Mouse (Mus musculus) yolk sac, embryonic 10.5 days (tissue): ENCODE data around the gene Rbl1.
"Not testable (repeated sequence)": the region's sequence is repeated elsewhere in the genome, so short reads cannot be mapped to it uniquely, and the experiment has no call there.

ENCODE experiments used
- DNase-seq: peaks from one replicate; pipeline ENCODE4 v3.0.0-alpha.2; 2017; ENCODE audit warnings: low spot score

Rbl1 gene

DNA sequence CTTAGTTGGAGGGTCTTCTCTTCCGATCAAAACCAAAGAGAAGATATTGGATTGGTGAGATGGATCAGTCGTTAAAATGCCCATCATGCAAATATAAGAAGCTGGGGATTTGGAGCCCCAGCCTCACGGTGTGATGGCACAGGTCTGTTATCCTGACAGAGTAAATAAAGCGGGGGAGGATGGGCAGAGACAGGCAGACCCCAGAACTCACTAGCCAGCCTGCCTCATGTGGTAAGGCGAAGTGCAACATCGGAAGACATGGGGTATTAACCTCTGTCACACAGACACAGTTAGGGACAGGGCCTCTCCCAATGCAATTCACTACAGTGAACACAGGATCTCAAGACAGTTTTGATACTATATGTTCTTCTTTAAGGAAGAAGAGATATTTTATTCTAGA is 33.7 kb downstream of the Rbl1 start:
- no peak for DNase-seq

DNA sequence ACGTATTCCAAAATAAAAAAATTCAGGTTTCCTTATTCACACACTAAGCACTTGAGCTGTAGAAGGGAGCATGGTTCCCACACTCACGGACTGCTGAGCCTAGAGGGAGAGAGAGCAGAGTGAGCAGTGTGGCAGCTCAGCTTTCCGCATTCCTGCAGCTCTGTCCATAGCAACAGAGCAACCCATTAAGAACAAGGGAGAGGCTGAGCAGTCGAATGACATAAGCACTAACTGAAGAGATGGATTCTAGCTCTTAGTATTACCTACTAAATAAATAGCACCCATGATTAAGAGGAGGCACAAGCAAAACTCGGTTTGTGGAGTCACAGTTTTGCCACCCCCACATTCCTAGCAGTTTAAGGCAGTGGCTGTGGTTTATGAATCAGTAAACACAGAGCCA is 34.2 kb downstream of the Rbl1 start:
- peak; percentile 28 for DNase-seq

DNA sequence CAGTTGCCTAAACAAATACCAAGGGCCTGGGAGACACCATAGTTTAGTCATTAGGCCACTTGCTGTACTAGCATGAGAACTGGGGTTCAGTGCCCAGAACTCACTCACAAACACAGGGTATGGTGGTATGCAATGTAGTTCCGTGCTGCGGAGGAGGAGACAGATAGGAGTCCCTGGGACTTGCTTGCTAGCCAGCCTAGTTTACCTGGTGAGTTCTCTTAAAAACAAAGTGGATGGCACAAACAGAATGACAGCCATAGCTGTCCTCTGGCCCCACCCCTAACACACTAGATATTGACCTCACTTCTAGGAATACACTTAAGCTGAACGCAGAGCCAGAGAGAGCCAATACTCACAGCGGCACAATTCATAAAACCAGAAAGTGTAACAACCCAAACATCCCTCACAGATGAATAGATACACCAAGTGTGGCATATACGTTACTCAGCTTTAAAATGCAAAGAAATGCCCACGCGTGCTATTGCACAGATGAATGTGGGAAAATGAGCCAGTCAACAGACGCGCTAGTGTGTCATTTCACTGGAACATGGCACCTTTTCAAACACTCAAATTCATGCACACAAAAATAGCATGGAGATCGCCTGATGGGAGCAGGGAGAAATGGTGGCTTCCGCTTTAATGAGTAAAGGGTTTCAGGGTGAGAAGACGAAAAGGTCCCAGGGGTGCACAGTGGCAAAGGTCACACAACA is 37.8 kb downstream of the Rbl1 start:
- no peak for DNase-seq

DNA sequence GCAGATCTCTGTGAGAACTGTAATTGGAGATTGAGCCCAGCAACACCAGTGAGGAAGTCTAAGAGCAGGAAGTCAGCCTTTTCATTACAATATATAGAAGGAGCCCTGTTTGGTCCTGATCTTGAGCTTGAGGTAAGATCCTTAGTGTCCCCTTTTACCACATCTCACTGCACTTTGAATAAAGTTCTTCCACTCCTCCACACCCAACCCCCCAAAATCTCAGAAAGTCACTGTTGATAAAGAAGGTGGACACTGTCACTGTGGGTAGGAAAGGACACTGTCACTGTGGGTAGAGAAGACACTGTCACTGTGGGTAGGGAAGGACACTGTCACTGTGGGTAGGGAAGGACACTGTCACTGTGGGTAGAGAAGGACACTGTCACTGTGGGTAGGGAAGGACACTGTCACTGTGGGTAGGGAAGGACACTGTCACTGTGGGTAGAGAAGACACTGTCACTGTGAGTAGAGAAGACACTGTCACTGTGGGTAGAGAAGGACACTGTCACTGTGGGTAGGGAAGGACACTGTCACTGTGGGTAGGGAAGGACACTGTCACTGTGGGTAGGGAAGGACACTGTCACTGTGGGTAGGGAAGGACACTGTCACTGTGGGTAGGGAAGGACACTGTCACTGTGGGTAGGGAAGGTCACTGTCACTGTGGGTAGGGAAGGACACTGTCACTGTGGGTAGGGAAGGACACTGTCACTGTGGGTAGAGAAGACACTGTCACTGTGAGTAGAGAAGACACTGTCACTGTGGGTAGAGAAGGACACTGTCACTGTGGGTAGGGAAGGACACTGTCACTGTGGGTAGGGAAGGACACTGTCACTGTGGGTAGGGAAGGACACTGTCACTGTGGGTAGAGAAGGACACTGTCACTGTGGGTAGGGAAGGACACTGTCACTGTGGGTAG is 38.8 kb downstream of the Rbl1 start:
- DNase-seq = not testable (repeated sequence)

DNA sequence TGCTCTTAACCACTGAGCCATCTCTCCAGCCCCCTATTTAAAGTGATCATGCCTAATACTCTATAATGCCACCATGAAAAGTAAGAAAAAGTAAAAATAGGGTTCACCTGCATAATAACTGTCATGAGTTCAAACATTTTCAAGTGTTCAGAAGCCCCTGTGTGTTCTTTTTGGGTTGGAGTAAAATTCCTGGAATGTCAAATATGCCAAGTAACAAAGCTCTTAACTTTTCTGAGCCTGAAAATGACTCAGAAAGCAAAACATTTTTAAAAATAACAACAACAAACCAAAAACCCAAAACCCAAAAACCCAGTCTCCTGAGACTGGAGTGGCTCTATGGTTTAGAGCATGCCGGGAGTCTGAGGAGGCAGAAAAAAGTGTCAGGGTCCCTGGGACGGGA is 40.2 kb downstream of the Rbl1 start:
- DNase-seq = no peak

DNA sequence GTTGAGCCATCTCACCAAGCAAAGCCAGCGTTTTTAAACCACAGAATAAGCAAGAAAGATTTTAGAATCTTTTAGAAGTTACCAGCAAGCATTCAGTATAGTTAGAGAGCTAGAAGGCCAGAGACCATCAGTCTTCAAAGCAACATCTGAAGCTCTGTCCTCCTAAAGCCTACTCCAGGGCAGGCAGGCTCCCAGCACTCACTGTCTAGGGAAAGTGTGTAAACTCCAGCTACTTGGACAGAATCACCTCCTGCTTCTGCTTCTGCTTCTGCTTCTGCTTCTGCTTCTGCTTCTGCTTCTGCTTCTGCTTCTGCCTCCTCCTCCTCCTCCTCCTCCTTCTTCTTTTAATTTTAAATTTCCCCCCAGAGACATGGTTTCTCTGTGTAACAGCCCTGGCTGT is 48.3 kb downstream of the Rbl1 start:
- DNase-seq = no peak

DNA sequence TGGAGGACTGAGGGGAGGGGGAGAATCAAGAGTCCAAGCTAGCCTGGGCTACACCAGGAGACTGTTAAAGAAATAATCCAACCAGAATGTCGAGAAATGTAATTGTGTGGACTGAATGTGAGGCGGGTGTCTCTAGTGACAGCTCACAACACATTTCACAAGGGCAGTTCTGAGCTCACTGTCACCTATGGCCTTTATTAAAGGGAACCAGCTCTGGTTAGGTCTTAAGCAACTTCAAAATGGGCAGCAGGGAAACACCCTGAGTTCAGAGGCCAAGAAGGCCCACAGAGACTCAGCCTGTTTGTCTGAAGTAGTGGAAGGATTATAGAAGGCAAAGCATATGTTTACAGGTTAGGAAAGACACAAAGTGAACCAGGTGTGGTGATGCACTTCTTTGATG is 51.1 kb downstream of the Rbl1 start:
- DNase-seq = no peak

DNA sequence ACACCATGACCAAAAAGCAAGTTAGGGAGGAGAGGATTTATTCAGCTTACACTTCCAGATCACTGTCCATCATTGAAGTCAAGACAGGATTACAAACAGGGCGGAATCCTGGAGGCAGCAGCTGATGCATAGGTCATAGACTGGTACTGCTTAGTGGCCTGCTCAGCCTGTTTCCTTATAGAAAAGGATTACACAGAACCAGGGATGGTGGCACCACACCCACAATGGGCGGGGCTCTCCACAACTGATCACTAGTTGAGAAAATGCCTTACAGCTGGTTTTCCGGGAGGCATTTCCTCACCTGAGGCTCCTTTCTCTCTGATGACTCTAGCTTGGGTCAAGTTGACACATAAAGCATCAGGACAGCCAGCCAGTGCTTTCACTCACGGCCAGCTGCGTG is 55.9 kb downstream of the Rbl1 start:
- no peak for DNase-seq

DNA sequence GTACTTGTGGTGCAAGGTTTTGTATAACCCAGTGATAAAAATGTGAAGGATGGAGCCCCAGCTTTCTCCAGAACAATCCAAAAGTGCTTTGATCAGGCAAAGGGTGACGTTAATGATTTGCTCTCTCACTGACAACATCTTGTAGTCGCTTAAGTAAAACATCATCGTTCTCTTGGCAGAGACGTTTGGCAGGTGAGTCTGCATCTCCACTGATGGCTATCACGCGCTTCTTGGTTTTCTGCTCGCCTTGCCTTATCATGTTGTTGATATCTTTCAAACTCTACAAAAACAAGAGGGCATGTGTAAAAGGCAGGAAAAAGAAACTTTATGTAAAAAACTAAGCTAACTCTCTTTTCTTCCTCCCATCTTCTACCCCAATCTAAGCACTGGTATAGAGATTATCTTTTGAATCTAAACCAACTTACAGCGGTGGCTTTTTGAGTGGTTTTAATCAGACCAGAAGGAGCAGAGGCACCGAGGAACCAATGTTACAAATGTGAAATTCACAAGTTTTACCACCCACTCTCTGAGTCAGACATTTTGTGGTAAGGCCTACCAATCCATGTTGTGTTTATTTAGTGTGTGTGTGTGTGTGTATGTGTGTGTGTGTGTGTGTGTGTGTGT is 56.8 kb downstream of the Rbl1 start:
- DNase-seq = peak; percentile 30

DNA sequence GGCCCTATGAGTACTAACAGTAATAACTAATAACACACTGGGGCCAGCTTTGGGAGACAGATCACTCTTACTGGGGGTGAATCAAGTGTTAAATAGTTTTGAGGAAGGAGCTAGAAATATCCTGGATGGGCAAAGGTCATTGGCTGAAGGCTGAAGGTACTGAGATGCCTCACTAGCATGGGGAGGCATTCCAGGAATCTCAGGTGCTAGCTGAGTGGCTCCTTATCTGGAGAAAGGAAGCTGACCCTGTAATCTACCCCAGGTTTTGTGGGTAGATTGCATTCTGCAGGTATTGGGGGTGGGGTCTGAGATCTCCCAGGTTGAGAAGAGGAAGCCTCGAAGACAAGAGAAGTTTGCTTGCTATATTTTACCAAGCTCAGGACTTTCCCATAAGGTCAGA is 59.2 kb downstream of the Rbl1 start:
- peak; percentile 83 for DNase-seq

DNA sequence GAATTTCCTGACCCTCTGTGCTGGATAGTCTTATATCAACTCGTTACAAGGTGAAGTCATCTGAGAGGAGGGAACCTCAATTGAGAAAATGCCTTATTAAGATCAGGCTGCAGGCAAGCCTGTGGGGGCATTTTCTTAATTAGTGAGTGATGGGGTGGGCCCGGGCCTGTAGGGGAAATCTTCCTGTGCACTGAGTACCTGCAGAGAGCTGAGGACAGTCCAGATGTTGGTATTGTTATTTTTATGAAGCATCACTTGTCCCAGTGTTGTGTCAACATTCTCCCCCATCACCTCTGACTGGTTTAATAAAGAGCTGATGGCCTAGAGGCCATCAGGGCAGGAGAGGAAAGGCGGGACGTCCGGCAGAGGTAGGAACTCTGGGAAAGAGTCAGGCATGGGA is 60.2 kb downstream of the Rbl1 start:
- DNase-seq = no peak

DNA sequence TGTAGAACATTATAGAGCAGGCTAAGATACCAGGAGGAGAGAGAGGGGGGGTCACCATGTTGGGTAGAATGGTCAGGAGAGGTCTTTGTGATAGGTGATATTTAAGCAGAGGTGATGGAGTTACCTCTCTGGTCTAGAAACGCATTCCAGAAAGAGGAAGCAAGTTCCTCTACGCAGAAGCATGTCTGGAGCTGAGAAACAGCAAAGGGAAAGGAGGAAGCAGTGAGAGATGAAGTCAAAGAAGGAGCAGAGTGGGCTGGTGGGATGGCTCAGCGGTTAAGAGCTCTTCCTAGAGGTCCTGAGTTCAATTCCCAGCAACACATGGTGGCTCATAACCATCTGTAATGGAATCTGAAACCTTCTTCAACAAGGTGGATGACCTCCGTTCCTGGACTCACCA is 62.4 kb downstream of the Rbl1 start:
- DNase-seq = no peak

DNA sequence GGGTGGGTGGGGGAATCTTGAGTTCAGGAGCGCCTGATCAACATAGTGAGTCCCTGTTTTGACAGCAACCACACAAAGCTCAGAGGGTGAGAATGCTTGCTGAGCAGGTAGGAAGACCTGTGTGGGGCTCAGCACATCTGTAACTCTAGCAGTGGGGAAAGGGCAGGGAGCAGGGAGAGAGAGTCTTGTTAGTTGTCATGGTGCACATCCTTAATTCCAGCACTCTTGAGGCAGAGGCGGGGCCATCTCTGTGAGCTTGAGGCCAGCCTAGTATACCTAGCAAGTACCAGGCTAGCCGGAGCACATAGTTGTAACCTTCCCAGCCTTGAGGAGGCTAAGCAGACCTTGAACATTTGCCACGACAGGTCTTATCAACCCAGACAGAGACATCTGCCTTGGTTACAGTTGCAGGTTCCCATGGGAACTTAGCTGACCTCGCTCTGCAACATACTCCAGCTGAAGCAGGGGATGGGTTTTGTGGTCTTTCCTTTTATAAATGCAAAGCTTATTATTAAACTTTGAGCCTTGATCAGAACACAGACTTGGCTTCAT is 65.0 kb downstream of the Rbl1 start:
- DNase-seq = no peak

DNA sequence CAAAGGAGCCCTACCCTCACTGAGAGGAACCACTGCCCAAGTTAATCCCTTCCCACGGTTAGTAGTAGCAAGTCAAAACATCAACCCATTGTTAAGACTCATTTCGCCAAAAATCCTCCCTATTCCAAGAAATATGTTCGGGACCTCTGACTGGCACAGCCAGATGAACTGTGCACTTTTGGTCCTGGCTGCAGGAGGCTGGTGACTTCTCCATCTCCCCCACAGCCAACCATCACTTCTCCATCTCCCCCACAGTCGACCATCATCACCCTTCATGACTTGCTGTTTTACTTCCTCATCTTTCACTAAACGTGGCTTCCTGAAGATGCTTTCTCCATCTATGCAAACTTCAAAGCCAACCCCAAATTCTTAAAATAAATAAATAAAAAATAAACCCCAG is 65.5 kb downstream of the Rbl1 start:
- DNase-seq = no peak

DNA sequence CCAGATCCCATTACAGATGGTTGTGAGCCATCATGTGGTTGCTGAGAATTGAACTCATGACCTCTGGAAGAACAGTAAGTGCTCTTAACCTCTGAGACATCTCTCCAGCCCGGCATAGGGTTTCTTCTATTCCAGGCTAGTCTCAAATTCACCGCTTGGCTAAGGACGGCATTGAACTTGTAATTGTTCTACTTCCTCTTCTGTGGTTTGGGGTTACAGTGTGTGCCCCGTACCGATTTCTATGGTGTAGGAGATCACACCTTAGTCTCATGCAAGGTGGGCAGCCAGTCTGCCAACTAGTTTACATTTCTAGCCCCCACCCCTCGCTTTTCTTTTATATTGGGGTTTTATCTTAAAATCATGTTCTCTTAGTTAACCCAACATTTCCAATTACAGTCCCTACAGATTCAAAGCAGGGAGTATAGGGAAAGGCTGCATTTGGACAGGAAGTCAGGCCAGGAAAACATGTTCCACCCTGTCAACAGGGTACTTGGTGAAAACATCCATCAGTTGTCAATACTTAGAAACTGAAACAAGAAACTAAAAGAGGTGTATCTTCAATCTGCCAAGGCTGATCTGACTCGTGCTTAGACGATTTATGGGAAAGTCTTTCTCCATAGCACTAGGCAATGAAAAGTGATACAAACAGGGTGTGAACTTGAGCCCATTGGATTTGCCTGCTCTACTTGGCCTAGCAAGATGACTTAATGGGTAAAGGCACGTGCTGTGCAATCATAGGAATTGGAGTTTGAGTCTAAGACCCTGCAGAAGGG is 66.2 kb downstream of the Rbl1 start:
- DNase-seq = no peak

DNA sequence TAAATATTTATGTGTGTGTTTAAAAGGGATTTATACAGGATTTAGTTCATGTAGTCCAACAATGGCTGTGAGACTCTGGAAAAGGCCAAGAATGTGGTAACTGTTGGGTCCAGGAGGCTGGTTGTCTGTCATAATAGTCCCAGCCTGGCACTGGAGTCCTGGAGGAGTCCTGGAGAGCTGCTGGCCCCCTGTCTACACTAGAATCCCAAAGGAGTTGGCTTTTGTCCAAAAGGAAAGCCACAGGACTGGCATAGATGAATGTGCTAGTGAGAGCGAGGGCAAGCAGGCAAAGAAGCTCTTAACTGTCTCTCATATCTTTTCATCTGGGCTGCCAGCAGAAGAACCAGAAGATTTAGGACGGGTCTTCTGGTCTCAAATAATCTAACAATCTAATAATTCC is 67.7 kb downstream of the Rbl1 start:
- no peak for DNase-seq

DNA sequence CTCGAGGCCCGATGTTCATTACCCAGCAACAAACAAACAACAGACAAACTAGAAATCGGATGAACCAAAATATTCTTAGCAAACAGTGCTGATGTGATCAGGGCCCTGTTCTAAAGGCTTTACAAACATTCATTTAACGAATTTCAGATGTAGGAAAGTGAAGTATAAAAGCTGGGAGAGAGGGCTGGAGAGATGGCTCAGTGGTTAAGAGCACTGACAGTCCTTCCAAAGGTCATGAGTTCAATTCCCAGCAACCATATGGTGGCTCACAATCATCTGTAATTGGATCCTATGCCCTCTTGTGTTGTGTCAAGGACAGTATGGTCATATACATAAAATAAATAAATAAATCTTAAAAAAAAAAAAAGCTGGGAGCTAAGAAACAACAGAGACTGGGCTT is 68.2 kb downstream of the Rbl1 start:
- DNase-seq = no peak

DNA sequence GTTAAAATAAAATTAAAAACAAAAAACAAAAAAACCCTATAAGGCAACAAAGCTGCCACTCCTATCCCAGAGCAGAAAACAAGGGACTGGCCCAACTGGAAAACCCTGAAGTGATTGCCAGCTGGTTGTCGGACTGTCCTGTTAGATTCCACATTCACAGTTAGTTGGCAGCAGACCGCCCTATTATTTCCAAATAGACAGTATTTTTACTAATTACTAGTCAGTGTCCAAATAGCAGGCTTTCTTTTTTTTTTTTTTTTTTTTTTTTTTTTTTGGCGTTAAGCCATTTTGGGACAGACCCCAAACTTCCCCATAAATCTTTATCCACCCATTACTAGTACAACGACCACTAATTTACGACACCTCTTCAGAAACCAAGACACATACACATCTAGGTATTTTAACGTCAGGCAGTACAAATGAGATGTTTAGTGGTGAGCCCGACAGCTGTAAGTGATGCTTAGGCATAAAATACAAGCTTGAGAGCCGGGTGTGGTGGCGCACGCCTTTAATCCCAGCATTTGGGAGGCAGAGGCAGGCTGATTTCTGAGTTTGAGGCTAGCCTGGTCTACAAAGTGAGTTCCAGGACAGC is 68.7 kb downstream of the Rbl1 start:
- no peak for DNase-seq

DNA sequence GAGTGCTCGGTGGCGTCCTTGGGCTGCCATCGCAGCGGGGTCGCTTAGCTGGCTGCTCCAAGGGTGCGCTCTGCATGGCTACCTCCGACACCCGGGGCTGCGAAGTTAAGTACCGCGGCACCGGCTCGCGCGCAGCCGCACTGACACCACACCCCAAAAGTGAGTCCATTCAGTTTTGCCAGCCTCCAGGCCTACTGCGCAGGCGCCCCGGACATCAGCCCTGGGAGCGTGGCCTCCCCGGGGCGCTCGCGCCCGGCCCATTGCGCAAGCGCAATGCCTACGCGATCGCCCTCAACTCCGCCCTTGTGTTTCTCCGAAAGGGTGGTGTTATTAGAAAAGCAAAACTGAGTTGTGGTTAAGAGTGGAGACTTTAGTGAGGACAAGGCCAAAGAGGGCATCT is 69.3 kb downstream of the Rbl1 start, which contains the start of gene Samhd1:
Gene Samhd1, minus strand, starts transcription at position 252 of the 400 bp plus-strand sequence.
- peak; percentile 93 for DNase-seq

DNA sequence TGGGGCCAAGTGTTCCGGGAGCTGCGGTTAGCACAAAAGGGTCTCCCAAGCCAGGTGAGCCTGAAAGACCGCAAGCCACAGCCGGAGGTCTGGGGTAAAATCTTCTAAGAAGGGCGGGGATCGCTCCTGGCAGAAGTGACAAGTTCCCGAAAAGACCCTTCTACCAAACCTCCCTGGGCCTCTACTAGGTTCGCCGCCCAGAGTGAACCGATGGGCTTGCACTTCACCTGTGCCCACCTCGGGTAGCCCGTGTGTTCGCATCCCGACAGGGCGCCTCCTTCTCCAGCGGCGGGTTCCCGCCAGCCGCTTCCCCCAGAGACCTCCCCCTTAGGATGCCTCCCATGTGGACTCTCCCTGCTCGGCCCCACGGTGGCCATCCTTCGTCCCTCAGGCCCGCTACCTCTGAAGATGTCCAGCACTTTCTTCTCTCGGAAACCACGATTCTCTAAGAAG is 69.8 kb downstream of the Rbl1 start:
- DNase-seq = no peak

DNA sequence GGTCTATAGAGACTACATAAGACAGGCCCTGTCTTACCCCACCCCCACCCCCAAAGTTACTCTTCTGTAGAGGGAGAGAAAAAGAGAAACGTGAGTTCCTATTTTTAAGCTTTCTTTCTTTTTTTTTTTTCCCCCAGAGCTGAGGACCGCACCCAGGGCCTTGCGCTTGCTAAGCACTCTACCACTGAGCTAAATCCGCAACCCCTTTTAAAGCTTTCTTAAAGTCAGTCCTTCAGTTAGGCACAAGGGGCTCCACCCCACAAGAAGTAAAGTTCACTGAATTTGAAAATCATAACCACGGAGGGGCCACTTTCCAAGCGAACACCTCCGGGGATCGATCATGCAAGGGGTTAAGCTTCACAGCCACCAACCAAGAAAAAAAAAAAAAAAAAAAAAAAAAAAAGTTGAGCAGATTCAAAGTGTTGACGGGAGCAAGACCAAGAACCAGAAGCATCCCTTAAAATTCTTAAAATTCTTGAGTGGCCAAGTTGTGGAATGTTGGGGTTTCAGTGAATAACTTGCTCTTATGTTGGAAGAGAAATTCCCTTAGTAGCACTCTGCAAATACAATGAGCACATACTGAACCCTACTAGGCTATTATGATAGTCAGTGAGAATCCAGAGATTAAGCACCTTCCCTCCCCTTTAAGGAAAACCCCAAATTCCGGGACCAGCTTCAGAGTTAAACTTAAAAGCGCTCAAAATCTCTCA is 70.4 kb downstream of the Rbl1 start:
- no peak for DNase-seq
